ENCODE assay signal across 10 mouse cellular contexts in genomic region chr14:73172196-73173011, GRCm38 (mm10). TPM values are rescaled to one million over a fixed set of nuclear protein-coding genes. Genes with fewer than 3 reads are reported as not detected.
A peak's percentile ranks its signal among the peaks of the same experiment; 100 is the strongest.
DNase-seq lines count a peak whose midpoint lies in the region; ATAC-seq and TF ChIP-seq lines count a peak whose summit lies in the region.
"Had no signal": no experiment of that assay in that cellular context is flagged by ENCODE, and none has a peak within 500 bp of the region (broad histone marks: within the 10 kb centered on the region; RNA-seq: fewer than 3 reads in every experiment).

No protein-coding gene starts in this region.

- no peaks in the 10 kb centered on the region for H3K9me3 ChIP-seq in forebrain, embryonic 16.5 days (ENCODE audit: control insufficient read depth, low read length)
- H3K9me3 ChIP-seq: stomach, embryonic 15.5 days had no signal

- no peak for TF ChIP-seq POLR2A in bone marrow macrophage, adult 2 months (IDR thresholded peaks at IDR 0.05; ENCODE audit: borderline replicate concordance, low read depth, low read length)

- no peak overlapping the region for H3K9ac ChIP-seq in forebrain, embryonic 16.5 days (replicated peaks; ENCODE audit: low read depth, low read length)
- H3K9ac ChIP-seq: stomach, embryonic 15.5 days had no signal

- ATAC-seq in forebrain, embryonic 16.5 days: peak; percentile 77
- ATAC-seq in frontal cortex, adult (ENCODE audit: low TSS enrichment): no peak
- ATAC-seq: Patski had no signal

- no peaks in the 10 kb centered on the region for H3K27me3 ChIP-seq in forebrain, embryonic 16.5 days (replicated peaks; ENCODE audit: control insufficient read depth, insufficient read depth, low read length)
- H3K27me3 ChIP-seq: Patski; stomach, embryonic 15.5 days had no signal

- no peak for TF ChIP-seq CTCF in layer of hippocampus, adult 2 months (conservative IDR thresholded peaks at IDR 0.05)
- no peak for TF ChIP-seq CTCF in bone marrow macrophage, adult 2 months (IDR thresholded peaks at IDR 0.05; ENCODE audit: low read depth, low read length)

- H3K27ac ChIP-seq in layer of hippocampus, adult 2 months: peak overlapping the region; percentile 86
- H3K27ac ChIP-seq in bone marrow macrophage, adult 2 months (ENCODE audit: insufficient read depth, low read depth, low read length): peak overlapping the region; percentile 99
- 0 out of 2 replicates have a peak overlapping the region, but pooled peaks have one; percentile 12 for H3K27ac ChIP-seq in forebrain, embryonic 16.5 days (ENCODE audit: low read length)

- H3K4me1 ChIP-seq in bone marrow macrophage, adult 2 months (ENCODE audit: control insufficient read depth, insufficient read depth, low read length): peaks cover 84% of the 10 kb centered on the region
- H3K4me1 ChIP-seq in forebrain, embryonic 16.5 days (replicated peaks; ENCODE audit: control insufficient read depth, insufficient read depth, low read length): peaks cover 17% of the 10 kb centered on the region
- H3K4me1 ChIP-seq: stomach, embryonic 15.5 days had no signal

- peak; percentile 35 for DNase-seq in adrenal gland, postnatal 14 days
- no peak for DNase-seq in adrenal gland, postnatal 10 days
- no peak for DNase-seq in layer of hippocampus, adult 2 months (ENCODE audit: low spot score in 2 of 2)
- no peak for DNase-seq in layer of hippocampus, adult 9-10 months (ENCODE audit: low spot score)
- no peak for DNase-seq in thymus, postnatal 0 days (ENCODE audit: low spot score)

- H3K36me3 ChIP-seq in forebrain, embryonic 16.5 days (ENCODE audit: control insufficient read depth, insufficient read depth): peaks cover 10% of the 10 kb centered on the region

- no peak overlapping the region for H3K4me2 ChIP-seq in forebrain, embryonic 16.5 days (ENCODE audit: low read length)
- H3K4me2 ChIP-seq: stomach, embryonic 15.5 days had no signal

- H3K4me3 ChIP-seq in layer of hippocampus, adult 2 months: no peak overlapping the region
- peak overlapping the region; percentile 28 for H3K4me3 ChIP-seq in bone marrow macrophage, adult 2 months (ENCODE audit: insufficient read depth, low read length)
- no peak overlapping the region for H3K4me3 ChIP-seq in forebrain, embryonic 16.5 days (replicated peaks; ENCODE audit: low read length)
- H3K4me3 ChIP-seq: stomach, embryonic 15.5 days had no signal

- 42% methylated on average over 12 of the region's 12 CpGs for WGBS in forebrain, embryonic 16.5 days

RNA-seq across cellular contexts. Expression of gene Rcbtb2, which starts 49.6 kb away (rescaled TPM):
- 39.5 and 41.3 TPM in 2 replicates for total RNA-seq in adrenal gland, postnatal 14 days (2021)
- 10 to 100 TPM; 49.9 to 64.4 TPM for total RNA-seq in adrenal gland, postnatal 10 days (2021)
- total RNA-seq in layer of hippocampus, adult 2 months (2021): 10 to 100 TPM; 29.0 to 34.8 TPM
- 371 and 386 TPM in 2 replicates for polyA plus RNA-seq in bone marrow macrophage, adult 2 months (2012; ENCODE audit: insufficient read depth, insufficient read length, missing spikeins)
- 79.0 and 101 TPM in 2 replicates for polyA plus RNA-seq in forebrain, embryonic 16.5 days (2015; fragmentation: Nextera tagmentation; extraction: Ambion mirVana)
- polyA plus RNA-seq in thymus, postnatal 0 days (2015; fragmentation: Nextera tagmentation; extraction: Ambion mirVana): 281 and 293 TPM in 2 replicates

Comparison
In these comparisons a context has a peak if more than half of its experiments do, and no peak if none do; other contexts are left out.
1. H3K27ac ChIP-seq: peak in every context shown above with its lines; median percentile 99 in bone marrow macrophage, adult 2 months; 86 in layer of hippocampus, adult 2 months; 12 in forebrain, embryonic 16.5 days.